Mouse (Mus musculus): ENCODE measurements around the gene Elmo3. TPM values are rescaled to one million over a fixed set of nuclear protein-coding genes. Genes with fewer than 3 reads are reported as not detected.

The Elmo3 gene
- total RNA-seq, 1 experiment from 2014 or later = 1.3 TPM

- ATAC-seq (replicated peaks; ENCODE audit: insufficient number of reproducible peaks, low FRiP score, low TSS enrichment, poor library complexity, severe bottlenecking) = no peak
Observed at GRCm38 (mm10) chr8:105315073-105315769, 9.8 kb downstream of the Elmo3 start.

- no peak for ATAC-seq (replicated peaks; ENCODE audit: insufficient number of reproducible peaks, low FRiP score, low TSS enrichment, poor library complexity, severe bottlenecking)
Observed at GRCm38 (mm10) chr8:105317941-105318340, 12.5 kb downstream of the Elmo3 start.

GRCm38 (mm10) chr8:105318662-105319190, 13.3 kb downstream of the Elmo3 start:
- no peak for ATAC-seq (replicated peaks; ENCODE audit: insufficient number of reproducible peaks, low FRiP score, low TSS enrichment, poor library complexity, severe bottlenecking)

- ATAC-seq (replicated peaks; ENCODE audit: insufficient number of reproducible peaks, low FRiP score, low TSS enrichment, poor library complexity, severe bottlenecking) = no peak
Observed at GRCm38 (mm10) chr8:105323183-105323582, 17.8 kb downstream of the Elmo3 start.

GRCm38 (mm10) chr8:105325641-105326093, 20.3 kb downstream of the Elmo3 start:
- ATAC-seq (replicated peaks; ENCODE audit: insufficient number of reproducible peaks, low FRiP score, low TSS enrichment, poor library complexity, severe bottlenecking) = 0 out of 2 replicates have a peak, but pooled peaks have one; percentile 4

- peak; percentile 96 for ATAC-seq (replicated peaks; ENCODE audit: insufficient number of reproducible peaks, low FRiP score, low TSS enrichment, poor library complexity, severe bottlenecking)
Observed at GRCm38 (mm10) chr8:105326141-105326672, 20.8 kb downstream of the Elmo3 start, which contains the start of the genes Lrrc29 and Tmem208. Lrrc29 (minus strand) TSS chr8:105326278. Tmem208 (plus strand) TSS chr8:105326354.

- ATAC-seq (replicated peaks; ENCODE audit: insufficient number of reproducible peaks, low FRiP score, low TSS enrichment, poor library complexity, severe bottlenecking) = no peak
Observed at GRCm38 (mm10) chr8:105326968-105327367, 21.6 kb downstream of the Elmo3 start.

- ATAC-seq (replicated peaks; ENCODE audit: insufficient number of reproducible peaks, low FRiP score, low TSS enrichment, poor library complexity, severe bottlenecking) = no peak
Observed at GRCm38 (mm10) chr8:105330325-105330724, 24.9 kb downstream of the Elmo3 start.

- ATAC-seq (replicated peaks; ENCODE audit: insufficient number of reproducible peaks, low FRiP score, low TSS enrichment, poor library complexity, severe bottlenecking) = no peak
Observed at GRCm38 (mm10) chr8:105331469-105331868, 26.1 kb downstream of the Elmo3 start.

GRCm38 (mm10) chr8:105331931-105332330, 26.5 kb downstream of the Elmo3 start:
- ATAC-seq (replicated peaks; ENCODE audit: insufficient number of reproducible peaks, low FRiP score, low TSS enrichment, poor library complexity, severe bottlenecking) = no peak

GRCm38 (mm10) chr8:105332523-105332922, 27.1 kb downstream of the Elmo3 start:
- ATAC-seq (replicated peaks; ENCODE audit: insufficient number of reproducible peaks, low FRiP score, low TSS enrichment, poor library complexity, severe bottlenecking) = no peak

- no peak for ATAC-seq (replicated peaks; ENCODE audit: insufficient number of reproducible peaks, low FRiP score, low TSS enrichment, poor library complexity, severe bottlenecking)
Observed at GRCm38 (mm10) chr8:105336373-105337130, 31.2 kb downstream of the Elmo3 start.

- ATAC-seq (replicated peaks; ENCODE audit: insufficient number of reproducible peaks, low FRiP score, low TSS enrichment, poor library complexity, severe bottlenecking) = no peak
Observed at GRCm38 (mm10) chr8:105338992-105339391, 33.6 kb downstream of the Elmo3 start.

- no peak for ATAC-seq (replicated peaks; ENCODE audit: insufficient number of reproducible peaks, low FRiP score, low TSS enrichment, poor library complexity, severe bottlenecking)
Observed at GRCm38 (mm10) chr8:105339886-105340635, 34.7 kb downstream of the Elmo3 start.

GRCm38 (mm10) chr8:105341399-105341798, 36.0 kb downstream of the Elmo3 start:
- no peak for ATAC-seq (replicated peaks; ENCODE audit: insufficient number of reproducible peaks, low FRiP score, low TSS enrichment, poor library complexity, severe bottlenecking)

GRCm38 (mm10) chr8:105342768-105343167, 37.4 kb downstream of the Elmo3 start:
- no peak for ATAC-seq (replicated peaks; ENCODE audit: insufficient number of reproducible peaks, low FRiP score, low TSS enrichment, poor library complexity, severe bottlenecking)

- no peak for ATAC-seq (replicated peaks; ENCODE audit: insufficient number of reproducible peaks, low FRiP score, low TSS enrichment, poor library complexity, severe bottlenecking)
Observed at GRCm38 (mm10) chr8:105343791-105344574, 38.6 kb downstream of the Elmo3 start.

All from monocyte, adult 5-6 weeks (primary cell).